Mouse (Mus musculus) thymus, postnatal 14 days (tissue): ENCODE data around the gene Dapp1.

Source experiments
- DNase-seq: peaks from one replicate; pipeline ENCODE4 v3.0.0; 2021

The Dapp1 gene

GRCm38 (mm10) chr3:137981382-137981750 is at the start of gene Dapp1:
Dapp1 (minus strand) TSS chr3:137981545.
- DNase-seq: peak; percentile 90

DNA sequence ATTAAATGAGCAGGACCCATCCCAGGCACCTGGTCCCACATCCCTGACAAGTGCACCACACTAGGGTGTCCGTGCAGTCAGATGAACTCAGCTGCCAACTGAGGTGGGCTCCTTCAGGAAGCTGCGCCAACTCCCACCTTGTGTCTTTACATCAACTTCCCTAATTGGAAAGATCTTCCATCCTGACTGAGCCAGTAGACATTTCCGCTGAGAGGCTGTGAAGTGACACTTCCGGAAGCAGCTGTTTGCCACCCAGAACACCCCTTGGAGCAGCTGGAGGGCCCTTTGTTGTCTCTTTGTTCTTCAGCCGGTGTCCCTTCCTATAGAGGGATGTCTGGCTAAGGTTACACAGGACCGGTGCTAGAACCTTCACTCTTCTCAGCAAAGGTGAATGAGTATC is 49.2 kb upstream of the Dapp1 start:
- DNase-seq: no peak

- DNase-seq: no peak
These were observed 48.0 kb upstream of the Dapp1 start for GRCm38 (mm10) chr3:138029351-138029750.

GRCm38 (mm10) chr3:138027575-138028362 is 46.4 kb upstream of the Dapp1 start:
- no peak for DNase-seq

- DNase-seq: no peak
These were observed 44.9 kb upstream of the Dapp1 start for GRCm38 (mm10) chr3:138026286-138026685.

GRCm38 (mm10) chr3:138022651-138023050 is 41.3 kb upstream of the Dapp1 start:
- no peak for DNase-seq

GRCm38 (mm10) chr3:138022003-138022402 is 40.7 kb upstream of the Dapp1 start:
- DNase-seq: no peak

- DNase-seq: no peak
These were observed 35.5 kb upstream of the Dapp1 start for GRCm38 (mm10) chr3:138016810-138017209.

DNA sequence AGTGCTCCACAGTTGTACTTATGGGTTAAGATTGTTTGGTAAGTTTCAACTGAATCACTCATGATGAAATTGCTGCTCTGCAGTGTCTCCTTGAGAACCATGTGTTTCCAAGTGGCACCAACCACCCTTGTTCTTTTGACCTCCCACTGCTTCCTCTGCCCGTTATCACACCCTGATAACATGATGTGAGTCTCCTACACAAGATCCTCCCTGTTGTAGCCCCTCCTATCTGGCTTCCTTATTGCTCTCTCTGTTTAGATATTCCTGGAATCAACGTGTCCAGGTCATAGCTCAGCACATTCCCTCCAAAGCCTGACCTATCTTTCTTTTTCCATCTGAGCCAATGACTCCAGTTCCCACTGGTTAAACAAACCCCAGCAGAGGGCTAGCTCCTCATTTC is 33.4 kb upstream of the Dapp1 start:
- DNase-seq: no peak

GRCm38 (mm10) chr3:138012351-138012750 is 31.0 kb upstream of the Dapp1 start:
- no peak for DNase-seq

DNA sequence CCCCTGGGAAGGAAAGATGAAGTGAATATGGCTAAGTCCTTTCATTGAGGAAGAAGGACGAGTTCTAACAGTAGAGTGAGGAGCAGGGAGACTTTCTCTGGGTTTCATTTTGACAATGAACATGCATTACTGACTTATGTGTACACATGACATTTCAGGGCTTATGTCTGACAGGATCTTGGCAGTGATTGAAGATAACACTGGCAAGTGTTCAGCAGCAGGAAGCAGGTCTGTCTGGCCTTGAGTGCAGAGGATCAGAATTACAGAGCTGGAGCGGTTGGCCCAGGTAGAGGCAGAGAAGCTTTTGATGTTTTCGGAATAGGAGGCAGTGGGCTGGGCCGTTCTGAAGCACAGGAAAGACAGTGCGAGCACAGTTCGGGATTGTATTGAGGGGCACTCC is 26.8 kb upstream of the Dapp1 start:
- DNase-seq: no peak

DNA sequence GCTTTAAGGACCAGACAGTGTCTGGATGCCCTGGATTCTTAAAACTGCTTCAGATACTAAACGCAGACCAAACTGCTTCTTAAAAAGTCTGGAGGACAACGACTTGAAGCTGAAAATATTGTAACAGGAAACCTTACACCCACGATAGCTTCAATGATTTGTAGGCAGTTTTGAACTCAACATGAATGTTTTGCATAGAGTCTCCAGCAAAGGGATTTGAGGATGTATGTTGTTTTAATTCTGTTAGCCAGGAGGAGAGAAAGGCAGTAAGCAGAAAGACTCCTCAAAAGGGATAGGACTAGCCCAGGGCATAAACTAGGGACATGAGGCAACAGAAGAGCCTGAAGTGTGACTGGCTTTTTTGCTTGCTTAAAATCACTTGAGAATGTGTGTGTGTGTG is 25.6 kb upstream of the Dapp1 start:
- no peak for DNase-seq

GRCm38 (mm10) chr3:138003264-138003663 is 21.9 kb upstream of the Dapp1 start:
- DNase-seq: no peak

DNA sequence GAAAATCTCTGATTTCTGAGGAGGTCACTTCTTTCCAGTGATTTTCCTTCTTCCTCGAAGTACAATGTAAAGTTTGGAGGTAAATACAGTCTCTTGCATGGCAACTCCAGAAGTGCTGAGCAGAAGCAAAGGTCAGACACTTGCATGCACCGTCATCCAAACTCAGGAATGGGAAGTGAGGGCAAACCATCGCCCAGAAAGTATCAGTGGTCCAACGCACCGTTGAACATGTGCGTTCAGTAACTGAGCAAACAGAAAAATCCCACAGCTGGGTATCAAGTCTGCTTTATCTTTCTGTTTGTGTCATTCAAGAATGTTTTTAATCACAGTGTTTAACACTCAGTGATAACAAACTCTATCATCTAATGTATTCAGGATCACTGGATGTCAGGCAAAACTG is 21.2 kb upstream of the Dapp1 start:
- no peak for DNase-seq

- DNase-seq: no peak
These were observed 20.5 kb upstream of the Dapp1 start for GRCm38 (mm10) chr3:138001865-138002264.

- DNase-seq: no peak
These were observed 19.4 kb upstream of the Dapp1 start for GRCm38 (mm10) chr3:138000724-138001069.

- DNase-seq: no peak
These were observed 18.8 kb upstream of the Dapp1 start for GRCm38 (mm10) chr3:138000062-138000723.

GRCm38 (mm10) chr3:137999224-137999790 is 18.0 kb upstream of the Dapp1 start:
- DNase-seq: no peak

GRCm38 (mm10) chr3:137998491-137999223 is 17.3 kb upstream of the Dapp1 start:
- no peak for DNase-seq

- no peak for DNase-seq
These were observed 14.1 kb upstream of the Dapp1 start for GRCm38 (mm10) chr3:137995486-137995885.

DNA sequence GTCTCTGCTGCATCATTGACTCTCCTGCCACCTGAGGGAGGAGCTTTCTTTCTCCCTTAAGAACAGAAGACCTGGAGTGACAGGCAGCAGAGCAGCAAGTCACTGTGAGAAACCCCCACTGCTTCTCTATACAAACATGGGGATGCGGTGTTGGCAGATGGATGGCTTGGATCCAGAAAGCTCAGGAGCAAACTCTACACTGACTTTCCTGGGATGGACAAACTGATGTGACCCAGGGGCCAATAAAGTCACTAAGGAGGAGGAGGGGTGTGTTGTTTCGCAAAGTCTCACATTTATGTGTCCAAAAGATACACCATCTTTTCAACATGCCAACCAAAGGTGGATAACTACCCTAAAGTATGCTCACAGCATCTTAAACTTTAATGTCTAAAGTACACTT is 12.9 kb upstream of the Dapp1 start:
- no peak for DNase-seq

GRCm38 (mm10) chr3:137992366-137992765 is 11.0 kb upstream of the Dapp1 start:
- DNase-seq: peak; percentile 50

DNA sequence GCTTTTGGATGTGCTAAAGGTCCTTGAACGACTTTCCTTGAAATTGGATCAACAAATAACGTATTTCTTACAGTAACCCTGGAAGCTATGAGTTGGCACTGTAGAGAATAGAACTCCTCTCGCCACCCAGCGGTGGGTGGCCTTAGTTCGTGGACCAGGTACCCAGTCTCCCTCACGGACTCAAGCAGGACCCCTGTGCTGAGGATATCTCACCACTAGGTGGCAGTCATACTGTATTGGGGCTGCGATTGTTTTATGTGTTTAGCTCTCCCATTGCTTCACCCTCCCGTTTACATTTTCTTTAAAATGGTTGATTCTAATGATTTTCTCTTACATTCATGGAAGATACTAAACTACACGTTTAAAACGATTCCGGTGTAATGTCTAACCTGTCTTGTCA is 9.8 kb upstream of the Dapp1 start:
- peak; percentile 92 for DNase-seq

DNA sequence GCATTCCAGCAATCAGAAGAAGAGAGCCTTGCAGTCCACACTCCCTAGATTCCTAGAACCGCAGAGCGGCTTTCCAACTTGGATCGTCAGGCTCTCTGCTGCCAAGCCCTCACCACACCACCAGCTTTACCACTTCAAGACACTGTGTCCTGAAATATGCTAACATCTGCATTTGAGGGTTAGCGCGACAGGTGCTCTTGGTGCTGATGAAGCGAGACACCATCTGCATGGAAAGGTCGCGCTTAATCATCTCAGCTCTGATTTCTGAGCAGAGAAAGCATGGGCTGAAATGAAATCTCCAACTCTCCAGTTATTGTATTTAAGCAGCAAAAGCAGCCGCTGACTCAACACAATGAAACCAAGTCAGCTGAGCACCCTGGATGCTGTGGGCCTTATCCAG is 8.1 kb upstream of the Dapp1 start:
- DNase-seq: no peak
